Mouse (Mus musculus) cerebellum, postnatal 10 days (tissue): ENCODE measurements at regions not wholly inside any gene's neighbourhood (a gene's known extent, or its start where the extent isn't known, plus 50 kb on each side); places are given as distances from the start of the nearest gene placed in this dataset.
A peak's percentile ranks its signal among the peaks of the same experiment; 100 is the strongest.
"Not testable (repeated sequence)": the region's sequence is repeated elsewhere in the genome, so short reads cannot be mapped to it uniquely, and the experiment has no call there.

Source experiments
- DNase-seq, 2 experiments: peaks; one replicate each; pipeline ENCODE4 v3.0.0; 2021; ENCODE audit warnings: mixed read lengths in 2 of 2

DNA sequence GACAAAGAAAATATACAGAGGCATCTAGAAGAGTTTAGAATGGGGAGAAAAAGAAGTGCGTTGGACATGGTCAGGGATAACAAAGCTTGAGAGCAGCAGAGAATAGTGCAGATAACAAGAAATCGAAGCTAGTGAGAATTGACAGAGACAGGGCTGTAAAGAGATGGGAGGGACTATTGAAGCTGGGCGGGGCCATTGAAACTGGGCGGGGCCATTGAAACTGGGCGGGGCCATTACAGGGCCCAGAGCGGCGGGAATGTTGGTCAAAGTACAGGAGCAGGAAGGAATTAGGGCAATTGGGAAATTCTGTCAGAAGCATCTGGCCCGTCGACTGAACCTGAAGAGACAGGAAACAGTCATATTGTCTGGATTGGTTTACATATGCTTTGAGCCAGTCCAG is 243.3 kb upstream of the Srek1ip1 start:
- no peak for DNase-seq

DNA sequence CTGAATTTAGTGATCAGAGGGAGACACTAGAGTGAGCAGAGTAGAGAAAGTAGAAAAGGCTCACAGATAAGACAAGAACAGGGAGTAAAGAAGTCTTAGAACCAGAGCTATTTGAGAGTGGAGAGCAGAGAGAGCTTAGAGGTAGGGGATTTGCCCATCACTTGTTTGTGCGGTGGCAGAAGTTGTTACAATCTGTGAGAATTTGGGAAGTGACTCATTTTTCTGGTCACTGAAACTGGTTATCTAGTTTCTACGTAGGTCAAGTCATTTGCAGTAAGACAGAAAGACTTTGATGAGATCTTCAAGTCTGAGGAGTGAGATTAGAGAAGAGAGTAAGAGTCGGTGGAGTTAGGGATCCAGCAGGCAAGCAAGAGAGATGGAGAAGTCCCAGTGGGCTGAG is 239.0 kb upstream of the Srek1ip1 start:
- no peak for DNase-seq

DNA sequence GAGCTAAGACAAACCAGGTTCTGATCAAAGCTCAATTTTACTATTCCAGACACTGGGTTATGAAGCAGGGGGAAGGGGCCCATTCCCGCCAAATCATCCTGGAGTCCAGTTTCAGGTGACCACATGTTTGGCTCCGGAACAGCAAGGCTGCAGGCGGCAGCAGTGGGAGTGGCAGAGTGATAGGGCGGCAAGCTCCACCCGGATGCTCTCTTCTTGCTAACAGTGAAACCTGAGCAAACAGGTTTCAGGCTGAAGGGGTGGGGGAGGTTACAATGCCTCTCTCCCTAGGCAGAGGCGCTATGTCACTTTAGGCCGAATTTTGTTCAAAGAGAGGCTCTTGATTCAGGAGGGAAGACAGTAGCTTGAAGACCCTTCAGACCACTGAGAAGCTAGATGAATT is 235.7 kb upstream of the Srek1ip1 start:
- not testable (repeated sequence) for DNase-seq

DNA sequence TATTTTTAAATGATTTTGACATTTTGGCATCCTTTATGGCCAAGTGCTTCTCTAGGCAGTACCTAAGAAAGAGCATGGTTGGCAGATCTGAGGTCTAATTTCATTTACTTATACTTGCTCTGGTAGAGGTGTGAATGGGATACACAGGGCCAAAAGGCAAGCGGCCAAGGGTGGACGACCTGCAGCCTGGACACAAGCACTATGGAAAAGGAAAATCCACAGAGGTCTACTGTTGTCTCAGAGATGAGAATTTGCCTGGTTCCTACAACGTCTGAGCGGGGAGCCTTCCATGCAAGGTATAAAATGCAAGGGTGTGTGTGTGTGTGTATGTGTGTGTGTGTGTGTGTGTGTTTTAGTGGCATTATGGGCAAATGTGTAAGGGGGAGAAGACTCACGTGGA is 232.4 kb upstream of the Srek1ip1 start:
- DNase-seq: peak; percentile 79 to 88

DNA sequence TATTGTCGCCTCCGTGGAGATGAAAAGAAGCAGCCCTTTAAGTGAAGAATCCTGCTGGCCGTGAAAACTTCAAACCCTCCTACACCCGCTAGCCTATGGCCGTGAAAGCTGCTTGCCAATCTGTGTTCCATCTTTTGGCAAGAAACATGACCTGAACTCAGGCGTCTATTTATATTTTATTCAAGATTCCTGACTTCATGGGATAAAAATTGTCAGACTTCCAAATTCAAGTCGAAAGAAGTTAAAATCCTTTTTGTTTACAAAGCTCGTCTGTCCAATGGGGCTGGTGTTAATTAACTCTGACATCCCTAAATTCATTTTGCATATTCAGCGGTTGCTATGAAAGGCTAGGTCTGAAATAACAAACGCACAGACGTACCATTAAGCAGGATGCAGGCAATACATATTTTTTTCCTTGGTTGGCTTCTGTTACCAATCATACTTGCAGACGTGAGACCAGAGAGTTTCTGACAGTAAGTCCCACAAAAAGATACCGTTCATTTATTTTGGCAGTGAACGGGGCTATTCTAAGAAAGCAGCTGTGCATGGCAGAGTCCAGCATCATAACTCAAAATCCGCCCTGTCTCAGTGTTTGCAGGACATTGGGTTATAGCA is 231.7 kb upstream of the Srek1ip1 start:
- DNase-seq: peak; percentile 40 to 46

DNA sequence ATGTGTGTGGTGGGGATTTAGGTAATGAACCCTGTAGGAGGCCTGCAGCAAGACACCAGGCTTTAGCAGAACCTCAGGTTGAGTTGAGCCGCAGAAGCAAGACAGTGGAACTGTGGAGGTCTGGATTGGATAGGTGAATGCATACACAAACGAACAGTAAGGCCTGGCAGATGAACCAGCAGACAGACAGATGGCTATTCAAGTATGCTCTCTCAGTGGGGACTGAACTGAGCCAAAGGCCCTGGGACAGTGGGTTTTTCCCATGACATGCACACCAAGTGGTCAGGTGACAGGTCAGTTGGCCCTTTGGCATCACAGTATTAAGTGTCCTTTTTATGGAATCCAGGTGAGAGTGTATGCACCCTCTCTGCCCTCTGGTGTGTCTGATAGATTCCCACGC is 229.7 kb upstream of the Srek1ip1 start:
- peak; percentile 53 to 67 for DNase-seq

DNA sequence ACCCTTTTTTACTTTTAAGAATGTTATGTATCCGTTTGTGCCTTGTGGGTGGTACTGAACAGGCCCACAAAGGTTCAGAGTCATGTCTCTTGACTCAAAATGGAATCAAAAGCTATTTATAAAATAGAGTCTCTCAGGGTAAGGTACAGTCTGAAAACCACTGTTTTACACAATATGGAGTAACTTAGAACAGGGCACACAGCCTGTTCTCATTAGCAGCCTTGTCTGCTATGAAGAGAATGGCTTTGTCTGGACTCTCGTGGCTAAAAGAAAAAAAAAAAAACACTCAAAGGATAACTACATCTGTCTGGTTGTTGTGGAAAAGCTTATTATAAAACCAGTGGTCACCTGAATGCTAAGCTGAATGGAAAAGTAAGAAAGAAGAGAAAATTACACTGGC is 229.3 kb upstream of the Srek1ip1 start:
- no peak for DNase-seq

DNA sequence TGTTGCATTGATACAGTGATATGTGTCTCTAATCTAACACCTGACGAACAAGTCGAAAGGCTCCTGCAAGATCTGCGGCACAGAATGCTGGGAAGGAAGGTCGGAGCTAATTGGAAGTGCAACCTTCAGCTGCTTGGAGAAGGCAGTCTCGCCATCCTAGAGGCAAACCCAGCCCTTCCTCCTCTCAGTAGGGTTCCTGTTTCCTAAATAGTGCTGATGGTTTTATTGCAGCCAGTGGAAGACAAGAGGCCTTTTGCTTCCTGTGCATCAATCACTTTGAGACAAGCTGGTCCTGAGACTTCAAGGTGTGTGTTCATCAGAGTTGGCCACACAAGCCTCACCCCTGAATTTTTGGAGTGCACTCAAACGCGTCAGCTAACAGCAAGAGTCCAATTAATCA is 228.4 kb upstream of the Srek1ip1 start:
- DNase-seq: no peak

DNA sequence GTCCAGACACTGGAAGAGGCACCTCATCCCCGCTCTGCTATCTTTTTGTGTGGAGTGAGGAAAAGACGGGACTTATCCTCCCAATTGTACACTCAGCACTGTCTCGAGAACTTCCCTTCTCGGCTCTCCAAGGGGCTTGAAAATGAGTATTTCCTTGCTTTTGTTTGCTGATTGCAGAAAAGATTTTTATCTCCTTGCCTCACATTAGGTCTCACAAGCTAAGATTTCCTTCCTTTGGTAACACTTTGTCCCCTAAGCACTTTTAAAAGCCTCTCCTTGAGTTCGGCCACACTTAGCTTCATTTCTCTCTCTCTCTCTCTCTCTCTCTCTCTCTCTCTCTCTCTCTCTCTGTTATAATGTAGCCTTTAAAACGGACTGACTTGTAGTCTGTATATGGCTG is 222.5 kb upstream of the Srek1ip1 start:
- no peak for DNase-seq

DNA sequence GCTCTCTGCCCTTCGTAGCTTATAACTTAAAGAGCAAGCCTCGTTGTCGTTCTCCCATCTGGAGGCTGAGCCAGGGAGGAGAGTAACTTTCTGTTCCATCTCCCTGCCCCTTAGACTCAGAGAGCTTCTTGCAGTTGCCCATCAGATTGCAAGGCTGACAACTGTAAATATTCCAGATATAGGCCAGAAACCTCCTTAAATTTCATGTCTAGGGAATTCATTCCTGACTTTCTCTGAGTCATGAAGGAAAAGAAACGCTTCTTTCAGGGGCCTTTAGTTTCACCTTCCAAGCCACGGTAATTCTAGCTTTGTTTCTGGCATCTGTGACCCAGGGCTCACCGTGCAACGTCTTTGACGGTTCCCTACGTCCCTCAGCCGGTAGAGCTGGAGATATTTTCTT is 220.0 kb upstream of the Srek1ip1 start:
- DNase-seq: no peak

DNA sequence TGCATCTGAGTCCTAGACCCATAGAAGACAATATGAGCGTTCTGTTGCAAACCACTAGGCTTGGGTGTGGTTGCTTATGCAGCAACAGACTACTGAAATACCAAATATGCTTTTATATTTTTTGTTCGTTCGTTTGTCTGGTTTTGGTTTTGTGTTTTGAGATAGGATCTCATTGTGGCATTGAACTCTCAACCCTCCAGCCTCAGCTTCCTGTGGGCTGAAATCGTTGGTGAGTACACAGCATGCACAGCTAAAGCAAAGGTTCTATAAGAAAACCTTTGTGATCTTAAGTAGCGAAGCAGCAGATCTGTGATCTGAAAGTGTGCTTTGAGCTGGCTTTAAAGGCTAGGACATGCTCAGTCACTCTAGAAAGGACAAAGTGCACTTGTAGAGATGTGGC is 217.9 kb upstream of the Srek1ip1 start:
- no peak for DNase-seq

DNA sequence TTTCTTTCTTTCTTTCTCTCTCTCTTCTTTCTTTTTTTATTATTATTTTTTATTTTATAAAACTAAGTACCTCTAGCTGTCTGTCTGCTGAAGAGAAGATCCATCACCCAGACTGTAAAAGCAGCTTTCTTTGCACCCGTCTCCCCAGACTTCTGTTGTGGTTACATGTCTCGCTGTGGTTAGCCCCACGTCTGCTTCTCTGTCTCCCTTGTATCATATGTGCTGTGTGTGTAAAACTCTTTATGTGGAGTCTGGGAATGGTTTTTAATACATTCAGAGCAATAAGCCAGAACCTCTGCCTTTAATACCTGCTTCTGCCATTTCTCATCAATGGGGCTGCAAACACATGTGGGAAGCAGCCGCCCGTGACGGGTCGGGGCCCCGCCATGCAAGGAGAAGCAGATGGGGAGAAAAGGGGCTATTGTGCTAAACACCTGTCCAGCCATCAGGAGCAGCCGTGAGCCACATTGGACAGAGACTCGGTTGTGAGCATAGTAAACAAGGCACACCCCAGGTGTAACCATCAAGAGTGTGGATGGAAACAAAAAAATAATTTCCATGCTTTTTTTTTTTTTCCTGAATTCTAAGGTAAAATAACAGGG is 216.0 kb upstream of the Srek1ip1 start:
- no peak for DNase-seq

DNA sequence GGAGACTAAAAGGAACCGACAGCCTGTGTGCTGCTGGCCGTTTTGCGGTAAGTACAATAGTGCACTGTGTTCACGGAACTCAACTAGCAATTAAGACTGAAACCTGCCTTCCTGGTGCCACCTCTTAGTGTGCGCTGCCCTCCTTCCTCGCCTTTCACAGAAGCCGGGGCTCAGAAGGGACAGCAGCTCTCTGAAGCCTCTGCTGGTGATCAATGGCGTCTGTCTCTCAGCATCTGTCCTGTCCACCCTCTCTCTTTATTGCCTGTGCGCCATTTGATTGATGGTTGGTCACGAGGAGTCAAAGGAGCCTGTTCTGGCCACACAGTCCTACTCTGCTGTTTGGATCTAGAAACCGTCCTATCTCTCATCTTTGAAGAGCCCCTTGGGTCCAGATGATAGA is 214.4 kb upstream of the Srek1ip1 start:
- DNase-seq: no peak

DNA sequence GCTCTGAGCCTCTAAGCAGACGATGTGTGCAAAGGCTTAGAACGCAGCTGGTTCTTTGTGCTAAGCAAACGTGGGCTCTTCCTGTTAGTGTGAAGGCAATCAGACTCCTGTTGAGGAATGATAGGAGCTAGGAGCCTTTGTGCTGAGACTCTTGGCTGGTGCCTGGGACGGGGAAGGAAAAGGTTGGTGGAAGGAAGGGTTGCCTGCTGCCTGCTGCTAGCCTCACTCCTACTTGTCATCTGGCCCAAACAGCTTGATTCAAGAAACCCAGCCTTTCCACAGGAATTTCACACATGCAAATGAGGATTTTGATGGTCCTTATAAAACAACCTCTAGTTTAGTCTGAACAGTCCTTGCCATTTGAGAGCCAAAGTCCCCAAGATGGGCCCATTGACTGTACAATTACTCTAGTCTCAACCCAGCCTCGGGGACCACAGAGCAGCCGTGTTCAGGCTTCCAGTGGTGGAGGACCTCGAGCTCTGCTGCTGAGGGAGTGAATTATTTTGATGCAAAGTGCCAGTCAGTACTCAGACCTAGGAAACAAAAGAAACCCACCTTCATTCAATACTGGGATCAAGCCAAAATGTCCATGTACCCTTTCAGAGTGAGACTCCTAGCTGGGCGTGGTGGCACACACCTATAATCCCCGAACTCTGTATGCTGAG is 211.5 kb upstream of the Srek1ip1 start:
- DNase-seq: no peak
